Mouse (Mus musculus) activated CD4-positive, CD25-positive, alpha-beta regulatory T cell, adult 4 months (primary cell): ENCODE data around the gene Nudt14. TPM values are rescaled to one million over a fixed set of nuclear protein-coding genes. Genes with fewer than 3 reads are reported as not detected.

Experiments
- ATAC-seq: one replicate; pipeline ENCODE4 v1.8.0; 2017
- polyA plus RNA-seq, 2 experiments: library from polyadenylated mRNA; unstranded; fragments of 100-300 nt; shearing (Covaris generic); gene quantifications; one replicate each; pipeline ENCODE4 v1.2.1; 2017

Nudt14 gene
- polyA plus RNA-seq, 2 experiments from 2014 or later: 39.0 to 46.2 TPM

DNA sequence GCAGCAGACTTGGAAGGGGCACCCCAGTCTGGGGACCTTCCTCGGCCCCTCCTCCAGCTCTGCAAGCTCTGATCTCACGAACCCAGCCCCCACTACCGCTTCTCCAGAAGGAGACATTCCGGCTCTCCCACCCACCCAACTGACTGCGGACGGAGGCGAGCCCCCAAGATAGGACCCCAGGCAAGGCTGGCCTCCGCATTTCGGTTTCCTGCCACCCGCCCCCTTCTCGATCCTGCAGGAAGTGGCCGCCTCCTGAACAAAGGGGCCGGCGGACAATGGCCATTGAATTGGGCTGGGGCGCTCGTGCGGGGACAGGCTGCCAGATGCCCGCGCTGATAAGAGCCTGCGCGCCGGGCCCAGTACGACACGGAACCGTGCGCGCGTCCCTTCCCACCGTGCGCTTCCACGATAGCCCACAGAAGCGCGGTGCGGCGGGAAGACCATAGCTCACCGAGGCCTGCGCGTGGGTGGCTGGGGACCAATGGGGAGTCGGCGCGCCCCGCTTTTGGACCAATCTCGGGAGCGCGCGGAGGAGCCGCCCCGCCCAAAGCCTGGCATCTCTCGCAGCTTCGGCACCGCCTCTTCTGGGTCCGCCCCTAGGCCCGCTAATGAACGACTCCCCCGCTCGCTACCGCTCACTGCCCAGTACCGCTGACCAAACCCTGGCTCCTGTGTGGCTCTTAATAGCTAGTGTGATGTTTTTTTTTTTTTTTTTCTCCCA, 8.3 kb upstream of the Nudt14 start:
- peak; percentile 75 for ATAC-seq

DNA sequence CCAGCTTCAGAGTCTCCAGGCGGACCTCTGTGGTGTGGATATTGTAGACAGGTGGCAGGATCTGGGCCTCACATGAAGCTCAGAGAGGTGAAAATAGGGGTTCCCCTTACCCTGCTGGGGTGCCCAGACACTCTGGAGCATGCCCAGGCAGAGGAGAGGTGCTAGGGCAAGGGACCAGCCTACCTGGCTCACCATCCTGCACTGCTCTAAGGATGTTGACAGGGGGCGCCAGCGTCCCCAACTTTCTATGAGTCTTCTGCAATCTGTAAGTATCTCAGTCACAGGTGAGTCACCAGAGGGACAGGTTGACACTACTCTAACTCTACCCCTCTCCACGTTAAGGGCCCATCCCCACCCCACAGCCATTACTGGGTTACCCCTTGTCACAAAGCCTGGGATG, 5.4 kb upstream of the Nudt14 start:
- no peak for ATAC-seq

GRCm38 (mm10) chr12:112943669-112944068, 1.7 kb upstream of the Nudt14 start:
- ATAC-seq: no peak

DNA sequence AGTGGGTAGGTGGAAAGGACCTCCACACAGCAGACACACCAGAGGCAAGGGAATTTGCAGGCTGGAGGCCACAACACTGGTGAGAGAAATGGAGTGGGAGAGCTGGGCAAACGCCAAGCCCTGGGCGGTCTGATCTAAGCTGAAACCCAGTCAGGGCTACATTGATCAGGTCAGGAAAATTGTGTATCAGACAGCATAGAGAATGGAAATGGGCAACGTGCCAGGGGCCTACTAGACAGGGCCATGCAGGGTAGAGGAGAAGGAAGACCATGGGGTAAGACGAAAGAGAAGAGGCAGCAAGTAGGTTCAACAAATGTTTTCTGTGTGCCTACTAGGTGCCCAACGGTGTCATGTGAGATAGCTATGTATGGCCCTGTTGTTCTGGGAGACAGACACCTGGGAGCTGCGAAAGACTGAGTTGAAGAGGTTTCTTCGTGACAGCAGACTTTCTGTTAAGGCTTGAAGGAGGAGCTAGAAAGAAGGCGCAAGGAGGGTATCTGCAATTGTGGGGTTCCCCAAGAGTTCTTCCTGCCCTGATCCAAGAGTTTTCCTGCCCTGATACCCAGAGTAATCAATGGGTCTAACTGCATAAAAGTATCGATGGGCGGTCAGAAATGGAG, 658 bp downstream of the Nudt14 start:
- no peak for ATAC-seq

- ATAC-seq: no peak
Observed at GRCm38 (mm10) chr12:112940710-112941109, 1.2 kb downstream of the Nudt14 start.

DNA sequence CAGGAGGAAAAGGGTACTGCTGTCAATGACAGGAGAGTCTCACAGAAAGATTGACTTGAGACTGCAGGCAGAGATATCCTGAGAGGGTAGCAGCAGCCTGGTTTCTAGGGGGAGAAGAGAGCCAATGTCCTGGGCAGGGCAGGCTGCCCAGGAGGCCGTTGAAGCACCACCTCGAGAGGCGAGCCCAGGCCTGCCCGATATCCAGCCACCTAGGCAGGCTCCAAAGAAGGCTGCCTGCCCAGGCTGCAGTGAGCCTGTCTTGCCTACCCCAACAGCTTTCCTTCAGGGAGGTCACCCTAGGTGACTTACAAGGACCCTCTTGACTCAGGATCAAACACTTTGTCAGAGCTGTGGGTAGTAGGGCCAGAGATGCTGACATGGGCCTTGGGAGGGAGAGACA, 1.7 kb downstream of the Nudt14 start:
- no peak for ATAC-seq

- no peak for ATAC-seq
Observed at GRCm38 (mm10) chr12:112938873-112939565, 2.9 kb downstream of the Nudt14 start.

- ATAC-seq: no peak
Observed at GRCm38 (mm10) chr12:112938366-112938765, 3.6 kb downstream of the Nudt14 start.

GRCm38 (mm10) chr12:112937906-112938305, 4.0 kb downstream of the Nudt14 start:
- ATAC-seq: no peak

DNA sequence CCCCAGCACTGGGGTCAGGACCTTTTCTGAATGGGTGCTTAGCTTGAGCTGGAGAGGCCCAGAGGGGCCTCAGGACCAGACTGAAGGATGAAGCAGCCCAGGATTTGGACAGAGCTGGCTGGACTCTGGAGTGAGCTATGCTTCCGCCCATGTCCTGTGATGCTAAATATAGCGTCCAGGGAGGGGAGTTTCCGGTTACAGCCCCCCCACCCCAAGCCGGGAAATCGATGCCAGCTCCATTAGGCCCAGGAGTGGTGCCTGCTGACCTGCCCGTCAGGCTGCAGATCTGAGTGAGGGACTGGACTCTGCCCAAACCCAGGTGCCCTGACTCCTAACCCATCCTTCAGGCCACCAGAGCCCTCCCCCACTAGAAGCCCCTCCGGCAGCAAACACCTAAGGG, 9.3 kb downstream of the Nudt14 start:
- ATAC-seq: no peak

DNA sequence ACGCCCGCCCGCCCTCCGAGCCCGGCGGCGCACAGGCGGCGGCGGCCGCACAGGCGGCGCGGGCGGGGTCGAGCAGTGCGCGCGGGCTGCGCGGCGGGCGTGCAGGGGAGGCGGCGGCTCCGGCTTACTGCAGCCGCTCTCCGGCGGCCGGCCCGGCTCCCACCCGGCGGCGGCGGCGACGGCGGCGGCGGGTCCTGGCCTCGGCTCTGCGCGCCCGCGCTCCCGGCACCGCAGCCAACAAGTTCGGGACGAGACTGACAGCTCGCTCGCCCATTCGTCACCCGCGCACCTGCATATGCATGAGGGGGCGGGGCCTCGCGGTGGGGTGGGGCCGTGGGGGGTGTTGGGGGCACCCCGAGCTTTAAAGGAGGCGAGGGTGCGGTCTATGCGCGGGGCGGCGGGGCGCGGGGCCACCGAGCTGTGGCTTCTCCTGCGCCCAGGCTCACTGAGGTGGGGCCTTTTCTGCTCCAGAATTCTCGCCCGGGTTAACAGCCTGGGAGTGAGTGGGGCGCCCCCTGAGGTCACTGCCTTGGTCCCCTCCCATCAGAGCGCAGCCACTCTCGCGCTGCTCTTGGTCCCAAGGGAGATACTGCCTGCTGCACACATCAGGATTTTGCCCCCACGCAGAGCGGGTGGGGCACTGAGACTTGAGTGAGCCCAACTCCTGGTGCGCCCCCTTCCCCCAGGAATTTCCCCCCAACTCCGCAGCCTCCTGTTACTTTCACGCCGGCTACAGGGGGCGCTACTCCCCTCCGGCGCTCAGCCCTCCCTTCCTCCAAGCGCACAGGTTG, 12.2 kb downstream of the Nudt14 start, which contains the start of gene Jag2:
Jag2 (minus strand) TSS at position 215 of the 791 bp plus-strand sequence.
- no peak for ATAC-seq

- no peak for ATAC-seq
Observed at GRCm38 (mm10) chr12:112928401-112929241, 13.3 kb downstream of the Nudt14 start.

DNA sequence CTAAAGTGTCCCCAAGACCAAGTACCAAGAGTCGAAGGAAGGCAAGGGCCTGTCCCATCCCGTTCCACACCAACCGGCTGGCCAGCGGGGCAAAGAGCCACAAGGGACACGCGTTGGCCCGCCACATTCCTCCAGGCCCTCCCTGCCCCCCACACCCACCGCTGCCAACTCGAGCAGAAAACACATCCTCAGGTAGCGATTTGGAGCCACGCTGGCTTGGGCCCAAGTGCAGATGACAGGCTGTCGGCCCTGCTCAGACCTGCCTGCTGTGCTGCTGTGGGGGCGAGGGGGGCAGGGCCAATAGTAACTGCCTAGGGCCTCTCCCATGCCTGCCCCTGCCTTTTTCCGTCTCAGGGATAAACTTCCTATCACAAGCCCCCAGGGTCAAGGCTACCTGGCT, 14.7 kb downstream of the Nudt14 start:
- ATAC-seq: no peak

GRCm38 (mm10) chr12:112925950-112926349, 16.0 kb downstream of the Nudt14 start:
- ATAC-seq: no peak

DNA sequence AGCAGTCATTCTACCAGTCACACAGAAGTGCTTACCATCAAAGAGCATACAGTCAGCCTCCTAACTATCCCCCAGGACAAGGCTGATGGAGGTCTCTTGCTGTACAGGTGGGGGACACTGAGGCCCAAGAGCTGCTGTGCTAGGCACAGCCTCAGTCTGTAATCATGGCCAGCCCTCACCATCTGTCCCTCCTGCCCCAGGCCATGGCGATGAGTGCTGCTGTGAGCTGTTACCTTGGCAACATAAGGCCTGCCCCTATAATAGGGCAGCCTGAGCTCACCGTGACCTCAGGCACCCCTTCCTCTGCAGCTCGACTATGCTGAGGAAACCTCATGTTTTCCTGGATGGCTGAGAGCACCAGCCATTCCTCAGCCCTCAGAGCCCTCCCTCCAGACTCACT, 19.4 kb downstream of the Nudt14 start:
- no peak for ATAC-seq

DNA sequence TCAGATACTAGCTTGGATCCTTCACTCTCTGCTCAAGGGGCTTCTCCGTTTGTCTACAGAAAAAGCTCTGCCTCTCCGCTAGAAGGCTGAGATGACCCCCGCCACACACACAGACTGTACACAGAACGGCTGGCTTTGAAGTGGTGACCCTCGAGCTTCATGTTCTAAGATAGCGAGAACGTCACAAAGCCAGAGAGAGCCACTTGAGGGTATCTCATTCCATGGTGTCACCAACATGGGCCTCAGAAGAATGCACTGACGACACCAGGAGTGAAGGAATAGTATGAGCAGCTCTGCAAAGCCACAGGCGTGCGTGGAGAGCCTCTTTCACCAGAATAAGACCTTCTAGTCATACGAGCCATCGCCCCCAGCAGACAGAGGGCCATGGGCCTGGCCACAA, 20.4 kb downstream of the Nudt14 start:
- ATAC-seq: no peak

GRCm38 (mm10) chr12:112917906-112918305, 24.0 kb downstream of the Nudt14 start:
- no peak for ATAC-seq

GRCm38 (mm10) chr12:112917486-112917885, 24.4 kb downstream of the Nudt14 start:
- ATAC-seq: no peak

GRCm38 (mm10) chr12:112916698-112917400, 25.1 kb downstream of the Nudt14 start:
- ATAC-seq: no peak

DNA sequence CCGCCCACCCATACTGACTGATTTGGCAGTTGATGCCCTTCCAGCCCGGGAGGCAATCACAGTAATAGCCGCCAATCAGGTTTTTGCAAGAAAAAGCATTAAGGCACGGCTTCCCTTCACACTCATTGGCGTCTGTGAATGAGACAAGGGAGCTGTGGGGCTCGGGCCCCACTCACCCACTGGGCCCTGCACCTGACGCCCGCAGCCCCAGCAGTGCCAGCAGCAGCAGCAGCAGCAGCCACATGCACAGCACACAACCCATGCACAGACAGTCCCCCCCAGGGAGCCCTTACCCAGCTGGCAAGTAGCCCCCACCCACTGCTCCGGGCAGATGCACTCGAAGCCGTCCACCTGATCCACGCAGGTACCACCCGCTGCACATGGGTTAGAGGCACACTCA, 26.3 kb downstream of the Nudt14 start:
- ATAC-seq: no peak

- ATAC-seq: no peak
Observed at GRCm38 (mm10) chr12:112914527-112914926, 27.4 kb downstream of the Nudt14 start.
